Mouse (Mus musculus) c-Kit-positive CD71-positive TER-119-positive erythroid progenitor cells, embryonic 14.5 days (primary cell): ENCODE measurements around the gene Pld1.

Experiments
- DNase-seq: peaks from one replicate; pipeline ENCODE4 v3.0.0-alpha.2; 2013; ENCODE audit warnings: low spot score

The Pld1 gene

DNA sequence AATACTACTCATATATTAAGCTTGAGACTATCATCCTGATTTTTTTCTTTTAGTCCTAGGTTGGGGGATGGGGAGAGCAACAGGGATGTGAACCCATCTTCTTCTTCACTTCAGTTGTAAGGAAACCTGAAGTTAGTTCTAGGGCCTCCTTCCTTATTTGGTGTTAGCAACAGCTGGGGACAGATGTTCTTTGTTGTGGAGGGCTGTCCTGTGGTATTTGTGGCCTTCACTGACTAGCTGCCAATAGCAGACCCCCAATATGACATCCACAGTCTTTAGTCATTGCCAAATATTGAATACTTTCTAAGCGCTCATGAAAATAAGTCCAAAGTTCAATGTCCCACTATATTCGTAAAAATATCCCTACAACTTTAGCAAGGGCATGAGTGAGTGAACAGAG lies 111.0 kb downstream of the Pld1 start:
- no peak for DNase-seq

GRCm38 (mm10) chr3:28053076-28053475 lies 114.6 kb downstream of the Pld1 start:
- DNase-seq = no peak

DNA sequence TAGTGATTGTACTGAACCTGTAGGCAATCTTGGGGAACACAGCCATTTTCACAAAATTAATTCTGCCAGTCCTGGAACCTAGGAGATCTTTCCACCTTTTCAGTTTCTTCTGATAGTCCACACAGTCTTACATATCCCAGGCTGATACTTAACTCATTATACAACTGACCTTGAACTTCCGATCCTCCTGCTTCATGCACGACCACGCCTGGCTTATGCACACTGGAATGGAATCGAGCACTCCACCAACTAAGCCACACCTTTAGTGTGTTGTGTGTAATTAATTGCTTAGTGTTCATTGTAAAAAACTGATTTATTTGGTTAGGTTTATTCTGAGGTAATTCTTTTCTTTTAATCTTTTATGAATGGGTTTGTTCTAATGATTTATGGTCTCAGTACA lies 122.2 kb downstream of the Pld1 start:
- no peak for DNase-seq

GRCm38 (mm10) chr3:28061155-28061554 lies 122.7 kb downstream of the Pld1 start:
- no peak for DNase-seq

- DNase-seq = no peak
Observed at GRCm38 (mm10) chr3:28079211-28079610, 140.7 kb downstream of the Pld1 start.

DNA sequence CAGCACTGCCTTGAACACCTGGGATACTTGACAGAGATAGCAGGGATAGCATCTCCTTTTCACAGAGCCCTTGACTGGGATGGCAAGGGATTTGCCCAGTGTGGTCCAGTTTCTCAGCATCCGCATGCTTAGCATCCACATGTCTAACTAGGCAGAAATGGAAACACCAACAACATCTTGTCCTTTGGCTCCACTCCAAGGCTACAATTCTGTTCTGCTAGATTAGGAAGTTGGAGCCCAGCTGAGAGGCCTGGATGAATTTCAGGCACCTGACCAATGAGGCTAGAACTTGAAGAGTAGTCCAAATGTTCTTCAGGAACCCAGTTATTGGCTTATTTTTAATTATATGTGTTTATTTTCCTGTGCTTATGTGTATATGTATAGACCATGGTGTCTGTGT lies 141.6 kb downstream of the Pld1 start:
- DNase-seq = no peak

DNA sequence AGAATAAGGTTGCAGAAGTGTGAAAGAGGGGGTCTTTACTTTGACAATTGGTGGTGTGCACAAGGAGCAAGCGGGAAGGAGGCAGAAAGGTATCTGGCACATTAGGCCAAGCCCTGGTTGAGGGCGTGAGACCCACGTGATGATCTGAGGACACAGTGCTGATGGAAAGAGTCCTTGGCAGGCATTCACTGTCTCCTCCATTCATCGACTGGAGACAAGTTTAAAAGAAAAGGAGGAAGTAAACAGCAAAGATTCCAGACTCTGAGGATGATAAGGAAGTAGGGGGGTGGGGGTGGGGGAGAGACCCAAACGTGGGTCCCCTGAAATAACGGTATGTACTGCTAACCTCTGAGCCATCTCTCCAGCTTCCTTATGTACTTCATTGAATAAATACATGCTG lies 142.5 kb downstream of the Pld1 start:
- DNase-seq = no peak

DNA sequence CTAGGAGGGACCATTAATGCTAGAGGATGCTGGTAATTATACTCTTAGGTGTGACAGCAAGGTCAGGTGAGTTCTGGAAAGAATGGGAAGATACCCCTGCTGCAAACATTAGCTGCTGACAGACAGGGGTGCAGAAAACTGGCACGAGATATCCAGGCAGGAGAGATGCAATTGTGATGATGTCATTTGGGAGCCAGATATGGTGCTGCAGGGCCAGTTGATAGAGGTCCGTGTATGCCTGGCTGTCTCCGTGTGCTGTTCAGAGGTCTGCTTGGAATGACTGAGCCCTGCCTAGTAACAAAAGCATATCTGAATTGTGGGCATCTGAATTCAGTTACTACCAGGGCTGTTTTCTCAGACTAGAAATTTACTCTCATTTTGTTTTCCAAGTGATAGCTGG lies 144.7 kb downstream of the Pld1 start:
- DNase-seq = no peak

- DNase-seq = no peak
Observed at GRCm38 (mm10) chr3:28084281-28084680, 145.8 kb downstream of the Pld1 start.

GRCm38 (mm10) chr3:28091296-28091695 lies 152.8 kb downstream of the Pld1 start:
- no peak for DNase-seq

DNA sequence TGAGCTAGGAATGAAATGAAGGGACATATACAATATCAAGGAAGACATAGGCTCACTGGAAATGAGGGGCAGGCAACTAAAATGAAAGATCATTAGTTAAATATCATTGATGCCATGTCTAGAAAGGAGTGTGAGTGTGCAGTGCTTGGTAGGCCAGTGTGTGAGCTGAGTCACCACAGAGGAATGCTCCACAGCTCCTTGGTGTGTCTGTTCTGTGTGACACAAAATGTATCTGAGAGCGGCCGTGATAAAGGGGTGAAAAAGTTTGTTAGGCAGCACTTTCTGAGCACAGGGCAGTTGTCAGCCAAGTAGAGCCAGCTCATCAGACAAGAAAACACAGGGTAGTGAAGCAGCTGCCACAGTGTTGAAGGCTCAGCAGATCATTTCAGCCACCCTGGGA lies 153.2 kb downstream of the Pld1 start:
- DNase-seq = no peak

DNA sequence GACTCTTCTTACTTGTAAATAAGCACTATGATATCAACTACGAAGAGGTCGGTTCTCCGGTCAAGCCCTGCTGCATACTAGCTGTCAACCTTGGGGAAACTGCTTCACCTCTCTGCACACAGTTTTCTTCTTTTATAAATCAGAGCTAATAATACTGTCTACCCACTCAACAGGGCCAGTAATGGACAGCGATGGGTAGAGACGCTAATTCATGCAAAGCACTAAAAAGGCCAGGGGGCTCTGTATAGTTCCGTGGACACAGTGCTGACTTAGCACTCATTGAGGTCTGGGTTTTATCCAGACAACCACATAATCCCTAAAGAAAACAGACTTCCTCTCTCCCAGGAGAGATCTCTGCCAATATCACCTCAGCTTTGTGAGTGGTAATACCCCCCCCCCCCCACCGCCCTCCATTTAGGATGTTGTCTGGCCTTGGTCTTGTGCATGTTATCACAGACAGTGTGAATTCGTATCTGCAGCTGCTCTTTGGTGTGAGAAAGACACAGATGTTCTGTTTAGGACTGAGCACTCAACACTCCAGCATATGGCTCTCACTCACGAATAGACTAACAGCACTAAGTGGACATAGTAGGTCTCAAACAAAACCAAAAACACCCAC lies 155.3 kb downstream of the Pld1 start:
- DNase-seq = no peak

DNA sequence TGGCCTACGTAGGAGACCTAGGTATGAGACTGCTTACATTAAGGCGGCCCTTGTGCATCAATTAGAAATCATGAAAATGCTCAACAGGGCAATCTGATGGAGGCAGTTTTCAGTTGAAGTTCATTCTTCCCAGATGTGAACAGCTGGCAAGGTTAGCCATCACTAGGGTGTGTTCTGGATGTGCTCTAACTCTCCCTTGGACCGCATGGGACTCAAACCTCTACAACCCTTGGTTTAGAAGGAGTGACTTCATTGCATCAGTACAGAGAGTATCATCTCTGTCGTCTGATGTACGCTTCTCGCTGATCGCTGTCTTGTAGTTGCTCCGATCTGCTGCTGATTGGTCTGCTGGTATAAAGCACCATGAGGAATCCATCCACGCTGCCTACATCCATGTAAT lies 157.0 kb downstream of the Pld1 start:
- no peak for DNase-seq

DNA sequence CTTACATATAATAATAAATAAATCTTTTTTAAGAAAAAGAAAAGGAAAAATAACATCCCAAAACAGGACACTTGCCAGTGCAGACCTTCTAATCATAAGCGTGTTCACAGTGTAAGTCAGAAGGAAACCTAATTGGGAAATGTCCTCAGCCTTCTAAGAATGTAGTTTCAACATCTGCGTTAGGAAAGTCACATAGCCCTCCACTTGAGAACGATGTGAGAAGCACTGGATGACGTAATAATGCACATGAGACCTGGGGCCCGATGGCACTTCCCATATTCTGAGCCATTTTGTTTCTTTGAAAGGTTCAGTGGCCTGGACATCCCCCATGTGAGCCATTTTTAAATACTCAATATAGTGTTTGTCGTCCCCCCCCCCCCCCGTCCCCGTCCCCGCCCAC lies 160.7 kb downstream of the Pld1 start:
- no peak for DNase-seq

DNA sequence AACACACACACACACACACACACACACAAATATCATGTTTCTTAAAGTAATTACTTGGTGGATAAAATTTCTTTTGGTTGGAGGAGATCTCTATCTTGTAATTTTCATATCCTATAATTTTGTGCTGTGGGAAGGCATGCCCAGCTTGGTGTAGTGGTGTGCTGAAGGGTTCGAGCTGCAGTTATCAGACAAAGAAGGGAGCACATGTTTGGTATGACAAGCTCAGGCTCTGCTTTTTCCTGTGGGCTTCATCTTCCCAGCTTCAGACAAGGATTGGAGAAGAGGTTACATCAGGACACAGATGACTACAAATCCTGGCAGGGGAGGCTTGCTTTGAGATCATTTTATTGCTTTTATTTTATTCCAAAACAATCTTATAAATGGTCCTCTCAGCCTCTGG lies 166.5 kb downstream of the Pld1 start:
- no peak for DNase-seq

- no peak for DNase-seq
Observed at GRCm38 (mm10) chr3:28107446-28108004, 169.0 kb downstream of the Pld1 start.

GRCm38 (mm10) chr3:28111516-28111915 lies 173.0 kb downstream of the Pld1 start:
- DNase-seq = no peak

GRCm38 (mm10) chr3:28113881-28114280 lies 175.4 kb downstream of the Pld1 start:
- DNase-seq = no peak

DNA sequence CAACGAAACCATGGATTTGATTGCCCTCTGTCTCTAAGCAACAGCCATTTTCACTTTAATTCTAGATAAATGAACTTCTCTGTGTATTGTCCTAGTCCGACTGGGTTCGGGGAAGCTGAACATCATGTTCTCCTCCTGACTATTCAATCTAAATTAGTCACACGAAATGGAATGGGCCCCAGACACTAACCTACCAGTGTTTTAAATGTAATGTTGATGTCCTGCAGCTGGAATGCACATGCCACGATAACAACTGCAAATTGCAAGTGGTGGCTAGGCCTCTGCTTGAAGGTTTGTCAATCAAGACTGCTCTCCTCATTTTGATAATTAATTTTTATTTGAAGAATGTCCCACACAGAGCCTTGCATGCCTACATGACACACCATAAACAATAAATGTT lies 203.2 kb downstream of the Pld1 start:
- DNase-seq = no peak

DNA sequence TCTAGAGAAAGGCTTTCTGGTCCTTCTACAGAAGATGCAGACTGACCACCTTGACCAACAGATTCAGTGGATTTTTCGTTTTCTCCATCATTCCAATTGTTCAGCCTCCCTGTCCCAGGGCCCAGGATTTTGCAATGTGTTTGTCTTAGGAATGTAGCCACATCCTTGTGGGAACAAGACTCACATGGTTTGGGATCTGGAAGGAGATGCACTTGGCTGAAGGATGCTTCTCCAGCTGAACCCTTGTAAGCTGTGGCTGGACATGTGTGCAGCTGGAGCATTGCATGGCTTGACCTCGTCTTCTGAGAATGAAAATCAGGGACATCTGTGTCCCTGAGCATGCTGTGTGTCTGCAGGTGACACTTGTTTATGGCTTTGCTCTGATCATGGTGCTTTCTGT lies 203.6 kb downstream of the Pld1 start:
- no peak for DNase-seq

DNA sequence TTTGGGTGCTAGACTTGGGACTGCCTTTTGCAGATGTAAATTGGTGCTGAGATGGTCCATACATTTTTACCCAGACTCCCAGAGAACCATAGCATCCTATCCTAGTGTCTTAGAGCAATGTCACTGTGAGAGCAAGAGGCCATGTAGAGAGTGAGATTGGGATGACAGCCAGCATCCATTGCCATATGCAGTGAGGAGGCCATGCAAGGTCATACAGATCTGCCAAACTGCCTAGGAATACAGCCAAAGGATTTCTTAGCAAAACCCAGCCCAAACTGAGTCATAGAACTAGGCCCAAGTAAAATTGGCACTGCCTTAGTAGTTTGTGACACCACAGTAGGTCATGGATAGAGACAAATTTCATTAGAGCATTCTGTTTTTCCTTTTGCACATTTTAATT lies 206.2 kb downstream of the Pld1 start:
- no peak for DNase-seq

GRCm38 (mm10) chr3:28145461-28145860 lies 207.0 kb downstream of the Pld1 start:
- no peak for DNase-seq

- DNase-seq = no peak
Observed at GRCm38 (mm10) chr3:28149656-28150256, 211.3 kb downstream of the Pld1 start.

DNA sequence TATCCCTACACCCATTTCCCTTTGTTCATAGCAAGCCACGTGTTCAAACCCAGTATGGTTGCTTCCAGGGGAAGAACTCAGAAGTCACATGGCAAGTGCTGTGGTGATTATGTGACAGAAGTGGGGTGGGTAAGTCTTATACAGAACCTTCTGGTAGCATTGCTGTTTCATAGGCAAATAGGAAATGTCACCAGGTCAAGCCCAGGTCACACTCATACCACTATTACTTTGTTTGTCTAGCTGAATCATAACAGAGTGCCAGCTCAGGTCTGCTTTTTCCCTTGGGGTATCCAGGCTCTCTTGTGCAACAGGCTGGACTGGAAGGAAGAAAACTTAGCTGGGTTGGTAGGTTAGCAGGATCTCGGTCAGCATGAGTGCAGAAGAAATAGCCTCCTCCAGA lies 219.5 kb downstream of the Pld1 start:
- DNase-seq = no peak
